Mouse (Mus musculus) small intestine, adult 2 months (tissue): ENCODE results near the gene Cacna1c.

Experiments used
- CTCF ChIP-seq: fragments of 200-500 bp; IDR thresholded peaks from 2 replicates; pipeline ENCODE4 v1.5.1; 2012; ENCODE audit warnings: low read depth, mild to moderate bottlenecking, control low read depth, inconsistent platforms, low read length, moderate library complexity, mixed read lengths; ENCODE audit not compliant: insufficient replicate concordance, insufficient read length; ENCODE audit errors: extremely low read depth
- POLR2A ChIP-seq: fragments of 200-500 bp; IDR thresholded peaks from 2 replicates; pipeline ENCODE4 v1.6.1; 2012; ENCODE audit warnings: low read depth, mild to moderate bottlenecking, control low read depth, inconsistent platforms, low read length, moderate library complexity

DNA sequence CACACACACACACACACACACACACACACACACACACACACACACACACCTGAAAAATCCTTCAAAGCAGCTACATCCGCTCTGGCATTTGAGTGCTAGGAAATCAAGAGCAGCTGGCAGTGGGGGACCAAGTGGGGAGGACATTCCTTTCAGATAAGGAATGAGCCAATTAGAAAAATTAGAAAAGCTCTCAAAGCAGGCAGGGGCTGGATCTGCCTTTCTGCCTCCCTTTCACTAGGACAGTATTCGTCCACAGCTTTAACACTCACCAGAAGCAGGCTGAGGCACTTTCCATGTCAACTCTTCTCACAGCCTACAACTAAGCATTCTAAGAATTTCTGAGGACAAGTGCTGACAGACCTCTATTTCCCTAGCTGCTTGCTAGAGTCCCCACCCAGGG lies 194.8 kb downstream of the Cacna1c start:
- TF ChIP-seq CTCF, result no peak
- no peak for TF ChIP-seq POLR2A
